Mouse (Mus musculus): Measurements from ENCODE around the gene Stard7. TPM values are rescaled to one million over a fixed set of nuclear protein-coding genes. Genes with fewer than 3 reads are reported as not detected.
A peak's percentile ranks its signal among the peaks of the same experiment; 100 is the strongest.

Gene Stard7
- polyA plus RNA-seq, 2 experiments = 60.8 to 79.0 TPM

- Histone ChIP-seq H3K4me2 (replicated peaks; ENCODE audit: low read depth, low read length, severe bottlenecking) (no peak overlapping the region), H3K4me3 (replicated peaks; ENCODE audit: low read length) (no peak overlapping the region), H3K9ac (ENCODE audit: low read depth, low read length, severe bottlenecking) (no peak overlapping the region), H3K9me3 (ENCODE audit: control insufficient read depth, low read length) (no peaks in the 10 kb centered on the region), H3K4me1 (ENCODE audit: control insufficient read depth, insufficient read depth, low read length) (0 out of 2 replicates have a peak, but pooled peaks cover 3% of the 10 kb centered on the region), H3K27me3 (ENCODE audit: control insufficient read depth, insufficient read depth, low read length) (peaks cover 13% of the 10 kb centered on the region; the same call in 1 of the 2 replicates), H3K27ac (replicated peaks; ENCODE audit: low read depth, low read length) (no peak overlapping the region), H3K36me3 (ENCODE audit: control insufficient read depth, insufficient read depth, low read length) (no peaks in the 10 kb centered on the region)
- no peak for TF ChIP-seq POLR2A (IDR thresholded peaks at IDR 0.05; ENCODE audit: borderline replicate concordance, extremely low read depth, insufficient read depth, insufficient read length)
- ATAC-seq (ENCODE audit: low FRiP score, low read depth) (no peak), DNase-seq (ENCODE audit: low spot score) (no peak)
- 72% methylated on average over 5 of the region's 5 CpGs for WGBS
Observed at GRCm38 (mm10) chr2:127333945-127334603, 64.1 kb downstream of the Stard7 start.

GRCm38 (mm10) chr2:127335078-127335541, 65.1 kb downstream of the Stard7 start:
- no peaks in the 10 kb centered on the region for H3K9me3 ChIP-seq (ENCODE audit: control insufficient read depth, low read length)
- 0 out of 2 replicates have a peak, but pooled peaks cover 3% of the 10 kb centered on the region for H3K4me1 ChIP-seq (ENCODE audit: control insufficient read depth, insufficient read depth, low read length)
- DNase-seq (ENCODE audit: low spot score) (no peak), ATAC-seq (ENCODE audit: low FRiP score, low read depth) (no peak)
- H3K36me3 ChIP-seq (ENCODE audit: control insufficient read depth, insufficient read depth, low read length) = no peaks in the 10 kb centered on the region
- 34% methylated on average over 11 of the region's 11 CpGs for WGBS
- no peak overlapping the region for H3K27ac ChIP-seq (replicated peaks; ENCODE audit: low read depth, low read length)
- no peak overlapping the region for H3K4me3 ChIP-seq (replicated peaks; ENCODE audit: low read length)
- no peak for TF ChIP-seq POLR2A (IDR thresholded peaks at IDR 0.05; ENCODE audit: borderline replicate concordance, extremely low read depth, insufficient read depth, insufficient read length)
- H3K9ac ChIP-seq (ENCODE audit: low read depth, low read length, severe bottlenecking) = no peak overlapping the region
- peaks cover 13% of the 10 kb centered on the region; the same call in 1 of the 2 replicates for H3K27me3 ChIP-seq (ENCODE audit: control insufficient read depth, insufficient read depth, low read length)
- no peak overlapping the region for H3K4me2 ChIP-seq (replicated peaks; ENCODE audit: low read depth, low read length, severe bottlenecking)

- H3K36me3 ChIP-seq (ENCODE audit: control insufficient read depth, insufficient read depth, low read length) = no peaks in the 10 kb centered on the region
- under 1% methylated on average over 42 of the region's 76 CpGs for WGBS
- peak within 1 kb of the TSS; percentile 57 for H3K4me3 ChIP-seq (replicated peaks; ENCODE audit: low read length)
- peaks cover 13% of the 10 kb centered on the region; the same call in 1 of the 2 replicates for H3K27me3 ChIP-seq (ENCODE audit: control insufficient read depth, insufficient read depth, low read length)
- no peaks in the 10 kb centered on the region for H3K9me3 ChIP-seq (ENCODE audit: control insufficient read depth, low read length)
- H3K9ac ChIP-seq (ENCODE audit: low read depth, low read length, severe bottlenecking) = peak within 1 kb of the TSS; percentile 59
- peak; percentile 54 for DNase-seq (ENCODE audit: low spot score)
- H3K4me1 ChIP-seq (ENCODE audit: control insufficient read depth, insufficient read depth, low read length) = 0 out of 2 replicates have a peak, but pooled peaks cover 3% of the 10 kb centered on the region
- peak; percentile 56 for ATAC-seq (ENCODE audit: low FRiP score, low read depth)
- TF ChIP-seq POLR2A (IDR thresholded peaks at IDR 0.05; ENCODE audit: borderline replicate concordance, extremely low read depth, insufficient read depth, insufficient read length) = no peak
- H3K4me2 ChIP-seq (replicated peaks; ENCODE audit: low read depth, low read length, severe bottlenecking) = peak within 1 kb of the TSS; percentile 95
- H3K27ac ChIP-seq (replicated peaks; ENCODE audit: low read depth, low read length) = no peak within 1 kb of the TSS
Observed at GRCm38 (mm10) chr2:127335767-127336496, 65.9 kb downstream of the Stard7 start, which contains the start of gene Dusp2. Gene Dusp2, plus strand, starts transcription at chr2:127336159.

GRCm38 (mm10) chr2:127336497-127336832, 66.4 kb downstream of the Stard7 start:
- Histone ChIP-seq H3K27ac (replicated peaks; ENCODE audit: low read depth, low read length) (no peak overlapping the region), H3K4me2 (replicated peaks; ENCODE audit: low read depth, low read length, severe bottlenecking) (peak overlapping the region; percentile 95)

GRCm38 (mm10) chr2:127336885-127337284, 66.9 kb downstream of the Stard7 start:
- H3K4me1 ChIP-seq (ENCODE audit: control insufficient read depth, insufficient read depth, low read length) = 0 out of 2 replicates have a peak, but pooled peaks cover 3% of the 10 kb centered on the region
- no peak overlapping the region for H3K9ac ChIP-seq (ENCODE audit: low read depth, low read length, severe bottlenecking)
- peak overlapping the region; percentile 95 for H3K4me2 ChIP-seq (replicated peaks; ENCODE audit: low read depth, low read length, severe bottlenecking)
- 28% methylated on average over 5 of the region's 5 CpGs for WGBS
- no peak for TF ChIP-seq POLR2A (IDR thresholded peaks at IDR 0.05; ENCODE audit: borderline replicate concordance, extremely low read depth, insufficient read depth, insufficient read length)
- no peaks in the 10 kb centered on the region for H3K36me3 ChIP-seq (ENCODE audit: control insufficient read depth, insufficient read depth, low read length)
- DNase-seq (ENCODE audit: low spot score) (no peak), ATAC-seq (ENCODE audit: low FRiP score, low read depth) (no peak)
- peak overlapping the region; percentile 57 for H3K4me3 ChIP-seq (replicated peaks; ENCODE audit: low read length)
- H3K27me3 ChIP-seq (ENCODE audit: control insufficient read depth, insufficient read depth, low read length) = peaks cover 13% of the 10 kb centered on the region; the same call in 1 of the 2 replicates
- no peaks in the 10 kb centered on the region for H3K9me3 ChIP-seq (ENCODE audit: control insufficient read depth, low read length)
- H3K27ac ChIP-seq (replicated peaks; ENCODE audit: low read depth, low read length) = no peak overlapping the region

More at GRCm38 (mm10) chr2:127336497-127336832, 66.4 kb downstream of the Stard7 start:
- DNase-seq (ENCODE audit: low spot score) (no peak), ATAC-seq (ENCODE audit: low FRiP score, low read depth) (no peak)
- TF ChIP-seq POLR2A (IDR thresholded peaks at IDR 0.05; ENCODE audit: borderline replicate concordance, extremely low read depth, insufficient read depth, insufficient read length) = no peak
- peaks cover 13% of the 10 kb centered on the region; the same call in 1 of the 2 replicates for H3K27me3 ChIP-seq (ENCODE audit: control insufficient read depth, insufficient read depth, low read length)
- H3K36me3 ChIP-seq (ENCODE audit: control insufficient read depth, insufficient read depth, low read length) = no peaks in the 10 kb centered on the region
- 9% methylated on average over 18 of the region's 33 CpGs for WGBS
- no peaks in the 10 kb centered on the region for H3K9me3 ChIP-seq (ENCODE audit: control insufficient read depth, low read length)
- H3K4me1 ChIP-seq (ENCODE audit: control insufficient read depth, insufficient read depth, low read length) = 0 out of 2 replicates have a peak, but pooled peaks cover 3% of the 10 kb centered on the region
- H3K4me3 ChIP-seq (replicated peaks; ENCODE audit: low read length) = peak overlapping the region; percentile 57
- H3K9ac ChIP-seq (ENCODE audit: low read depth, low read length, severe bottlenecking) = peak overlapping the region; percentile 59
